Mouse (Mus musculus) small intestine, adult 2 months (tissue): ENCODE results near the gene Hnrnpr.

Source experiments
- CTCF ChIP-seq: fragments of 200-500 bp; IDR thresholded peaks from 2 replicates; pipeline ENCODE4 v1.5.1; 2012; ENCODE audit warnings: low read depth, mild to moderate bottlenecking, control low read depth, inconsistent platforms, low read length, moderate library complexity, mixed read lengths; ENCODE audit not compliant: insufficient replicate concordance, insufficient read length; ENCODE audit errors: extremely low read depth
- POLR2A ChIP-seq: fragments of 200-500 bp; IDR thresholded peaks from 2 replicates; pipeline ENCODE4 v1.6.1; 2012; ENCODE audit warnings: low read depth, mild to moderate bottlenecking, control low read depth, inconsistent platforms, low read length, moderate library complexity

DNA sequence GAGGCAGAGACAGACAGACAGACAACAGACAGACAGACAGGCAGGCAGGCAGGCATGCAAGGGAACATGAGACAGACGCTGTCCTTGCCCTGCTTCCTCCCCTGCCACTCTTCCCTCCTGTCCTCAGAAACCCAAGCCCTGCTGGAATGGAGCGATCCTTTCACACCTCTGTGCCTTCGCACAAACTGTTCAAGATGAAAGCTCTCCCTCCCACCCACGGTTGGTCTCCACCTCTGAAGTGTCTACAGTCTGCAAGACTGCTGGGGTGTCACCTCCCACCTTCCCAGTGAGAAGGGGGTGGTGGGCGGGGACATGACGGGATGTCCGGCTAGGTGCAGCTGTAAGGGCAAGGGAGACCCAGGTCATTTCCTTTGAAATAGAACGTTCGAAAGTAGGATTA is 29.1 kb upstream of the Hnrnpr start:
- TF ChIP-seq CTCF (no peak), POLR2A (no peak)
